Mouse (Mus musculus) stomach, postnatal 0 days (tissue): ENCODE results near the gene App.

Experiments
- CTCF ChIP-seq: IDR thresholded peaks from 2 replicates; pipeline ENCODE4 v1.5.1; 2016; ENCODE audit warnings: antibody characterized with exemption, low read depth, mild to moderate bottlenecking, moderate library complexity
- EP300 ChIP-seq: optimal IDR thresholded peaks from 2 replicates; pipeline ENCODE3; 2016; ENCODE audit warnings: antibody characterized with exemption

- no peak for TF ChIP-seq CTCF
- TF ChIP-seq EP300 = no peak
Measured at GRCm38 (mm10) chr16:85165177-85165576, 8.4 kb downstream of the App start.
